ENCODE assay signal across 20 mouse cellular contexts in the genomic region with DNA sequence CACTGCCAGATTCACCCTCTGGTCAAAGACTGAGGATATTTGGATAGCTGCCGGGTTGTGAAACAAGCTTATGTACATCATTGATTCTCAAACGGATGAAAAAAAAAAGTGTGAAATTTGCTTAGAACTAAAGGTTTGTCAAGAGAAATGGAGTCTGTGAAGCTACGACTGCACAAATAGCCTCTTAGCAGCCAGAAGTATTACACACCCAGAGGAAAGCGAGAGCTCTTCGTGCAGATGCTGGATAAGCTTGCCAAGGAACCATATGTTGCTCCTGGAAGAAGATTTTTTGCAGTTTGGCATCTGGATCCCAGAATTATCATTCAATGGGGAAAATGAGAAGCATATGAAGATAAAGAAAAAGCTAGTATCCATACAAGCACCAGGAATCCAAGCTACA.
A peak's percentile ranks its signal among the peaks of the same experiment; 100 is the strongest.
DNase-seq lines count a peak whose midpoint lies in the region; ATAC-seq and TF ChIP-seq lines count a peak whose summit lies in the region.
"Had no signal": no experiment of that assay in that cellular context is flagged by ENCODE, and none has a peak within 500 bp of the region (broad histone marks: within the 10 kb centered on the region; RNA-seq: fewer than 3 reads in every experiment).

No protein-coding gene starts in this region.

- no peak for TF ChIP-seq EP300 in liver, postnatal 0 days (IDR thresholded peaks at IDR 0.05; ENCODE audit: low read depth)

- H3K4me1 ChIP-seq in liver, adult 2 months (ENCODE audit: control insufficient read depth, insufficient read depth, low read length), result no peaks in the 10 kb centered on the region
- H3K4me1 ChIP-seq in liver, postnatal 0 days (ENCODE audit: insufficient read depth), result no peaks in the 10 kb centered on the region
- H3K4me1 ChIP-seq: embryonic facial prominence, embryonic 15.5 days; heart, embryonic 13.5 days; intestine, embryonic 15.5 days; liver, embryonic 13.5 days; neural tube, embryonic 12.5 days; stomach, embryonic 15.5 days had no signal

- no peak overlapping the region for H3K27ac ChIP-seq in liver, adult 2 months (replicated peaks; ENCODE audit: insufficient read depth, low read depth, low read length)
- H3K27ac ChIP-seq in liver, postnatal 0 days (ENCODE audit: low read depth), result no peak overlapping the region
- H3K27ac ChIP-seq: embryonic facial prominence, embryonic 15.5 days; heart, embryonic 13.5 days; hindbrain, embryonic 14.5 days; intestine, embryonic 15.5 days; liver, embryonic 13.5 days; neural tube, embryonic 12.5 days; stomach, embryonic 15.5 days had no signal

- DNase-seq in frontal cortex, adult 2 months (ENCODE audit: extremely low spot score in 1 of 2, low spot score in 1 of 2), result peak; percentile 17 to 58
- no peak for DNase-seq in frontal cortex, postnatal 25 days (ENCODE audit: low spot score in 2 of 2)
- DNase-seq in liver, adult 2 months (ENCODE audit: extremely low read depth, low read depth, low spot score), result peak; percentile 0
- no peak for DNase-seq in liver, postnatal 0 days
- DNase-seq in right cerebral cortex, adult 2 months (ENCODE audit: low spot score in 2 of 2), result peak; percentile 6 to 8
- DNase-seq in right cerebral cortex, postnatal 14 days, result no peak
- peak; percentile 71 for DNase-seq in telencephalon, adult 2 months (ENCODE audit: low read depth, low spot score)
- no peak for DNase-seq in adrenal gland, postnatal 14 days
- DNase-seq: cerebellum, adult 9-11 months; gastrocnemius, postnatal 10 days; heart, adult 11 months; kidney, postnatal 36 days; liver, embryonic 13.5 days; thymus, adult 2 months had no signal

- TF ChIP-seq CTCF in liver, adult 2 months (IDR thresholded peaks at IDR 0.05; ENCODE audit: low read depth, low read length), result no peak
- no peak for TF ChIP-seq CTCF in liver, postnatal 0 days (IDR thresholded peaks at IDR 0.05; ENCODE audit: low read depth)

- H3K4me2 ChIP-seq in liver, postnatal 0 days (ENCODE audit: low read depth, low read length), result no peak overlapping the region
- H3K4me2 ChIP-seq: embryonic facial prominence, embryonic 15.5 days; heart, embryonic 13.5 days; hindbrain, embryonic 14.5 days; intestine, embryonic 15.5 days; liver, embryonic 13.5 days; neural tube, embryonic 12.5 days; stomach, embryonic 15.5 days had no signal

- no peaks in the 10 kb centered on the region for H3K9me3 ChIP-seq in liver, postnatal 0 days (ENCODE audit: low read length)
- H3K9me3 ChIP-seq: embryonic facial prominence, embryonic 15.5 days; heart, embryonic 13.5 days; intestine, embryonic 15.5 days; neural tube, embryonic 12.5 days; stomach, embryonic 15.5 days had no signal

- no peak overlapping the region for H3K9ac ChIP-seq in liver, adult 2 months (ENCODE audit: low read depth, low read length)
- H3K9ac ChIP-seq in liver, postnatal 0 days (replicated peaks), result no peak overlapping the region
- H3K9ac ChIP-seq: embryonic facial prominence, embryonic 15.5 days; heart, embryonic 13.5 days; hindbrain, embryonic 14.5 days; intestine, embryonic 15.5 days; liver, embryonic 13.5 days; neural tube, embryonic 12.5 days; stomach, embryonic 15.5 days had no signal

- no peak for ATAC-seq in liver, postnatal 0 days
- ATAC-seq: intestine, embryonic 15.5 days had no signal

- H3K4me3 ChIP-seq in liver, adult 2 months (ENCODE audit: insufficient read depth, low read depth, low read length), result no peak overlapping the region
- no peak overlapping the region for H3K4me3 ChIP-seq in liver, postnatal 0 days (ENCODE audit: low read depth, low read length)
- H3K4me3 ChIP-seq: embryonic facial prominence, embryonic 15.5 days; heart, embryonic 13.5 days; intestine, embryonic 15.5 days; liver, embryonic 13.5 days; neural tube, embryonic 12.5 days; stomach, embryonic 15.5 days had no signal

- 69% methylated on average over 5 of the region's 5 CpGs for WGBS in liver, adult 2 months
- WGBS in liver, postnatal 0 days (ENCODE audit: insufficient replicate concordance), result 76% methylated on average over 5 of the region's 5 CpGs

- TF ChIP-seq POLR2A in liver, adult 2 months (IDR thresholded peaks at IDR 0.05; ENCODE audit: extremely low read depth, insufficient read depth, low read length), result no peak

- no peaks in the 10 kb centered on the region for H3K36me3 ChIP-seq in liver, adult 2 months (ENCODE audit: control insufficient read depth, insufficient read depth, low read length)
- H3K36me3 ChIP-seq in liver, postnatal 0 days (replicated peaks; ENCODE audit: insufficient read depth, low read length), result no peaks in the 10 kb centered on the region
- H3K36me3 ChIP-seq: embryonic facial prominence, embryonic 15.5 days; heart, embryonic 13.5 days; intestine, embryonic 15.5 days; liver, embryonic 13.5 days; neural tube, embryonic 12.5 days; stomach, embryonic 15.5 days had no signal

- no peaks in the 10 kb centered on the region for H3K79me2 ChIP-seq in liver, adult 2 months (ENCODE audit: control insufficient read depth, insufficient read depth, low read length)

- no peaks in the 10 kb centered on the region for H3K27me3 ChIP-seq in liver, adult 2 months (ENCODE audit: control insufficient read depth, insufficient read depth, low read length)
- H3K27me3 ChIP-seq in liver, postnatal 0 days (ENCODE audit: insufficient read depth, low read length), result no peaks in the 10 kb centered on the region
- H3K27me3 ChIP-seq: embryonic facial prominence, embryonic 15.5 days; heart, embryonic 13.5 days; intestine, embryonic 15.5 days; liver, embryonic 13.5 days; neural tube, embryonic 12.5 days; stomach, embryonic 15.5 days had no signal

Comparison
In these comparisons a context has a peak if more than half of its experiments do, and no peak if none do; other contexts are left out.
1. DNase-seq: peak in frontal cortex, adult 2 months (2 of 2), liver, adult 2 months (single experiment), right cerebral cortex, adult 2 months (2 of 2) and telencephalon, adult 2 months (single experiment); none in frontal cortex, postnatal 25 days (0 of 2), liver, postnatal 0 days (single experiment), right cerebral cortex, postnatal 14 days (single experiment) and adrenal gland, postnatal 14 days (single experiment).